8 mouse cellular contexts compared by ENCODE assay signal in genomic region chr10:60107448-60107847, GRCm38 (mm10). TPM values are rescaled to one million over a fixed set of nuclear protein-coding genes. Genes with fewer than 3 reads are reported as not detected.
A peak's percentile ranks its signal among the peaks of the same experiment; 100 is the strongest.
DNase-seq lines count a peak whose midpoint lies in the region; ATAC-seq and TF ChIP-seq lines count a peak whose summit lies in the region.

No protein-coding gene starts in this region.

- H3K27me3 ChIP-seq in kidney, adult 2 months (replicated peaks; ENCODE audit: control insufficient read depth, insufficient read depth, low read length) = no peaks in the 10 kb centered on the region; the same call in 1 of the 2 replicates
- no peaks in the 10 kb centered on the region; the same call in 1 of the 2 replicates for H3K27me3 ChIP-seq in ES-Bruce4 (ENCODE audit: control insufficient read depth, insufficient read depth, low read length, poor library complexity, severe bottlenecking)
- no peaks in the 10 kb centered on the region for H3K27me3 ChIP-seq in hindbrain, embryonic 15.5 days

- no peaks in the 10 kb centered on the region for H3K4me1 ChIP-seq in kidney, adult 2 months (ENCODE audit: control insufficient read depth, insufficient read depth, low read length)
- no peaks in the 10 kb centered on the region for H3K4me1 ChIP-seq in ES-Bruce4 (ENCODE audit: control insufficient read depth, insufficient read depth, low read length)
- H3K4me1 ChIP-seq in cortical plate, adult 2 months (ENCODE audit: control insufficient read depth, insufficient read depth, low read length) = peaks cover 10% of the 10 kb centered on the region
- peaks cover 43% of the 10 kb centered on the region for H3K4me1 ChIP-seq in hindbrain, embryonic 15.5 days (replicated peaks)

- DNase-seq in kidney, adult 2 months = no peak
- no peak for DNase-seq in kidney, postnatal 36 days
- DNase-seq in Muller cell, postnatal 12 days (ENCODE audit: inconsistent ontology term) = no peak
- no peak for DNase-seq in layer of hippocampus, adult 8-10 months (ENCODE audit: low spot score in 2 of 2)

- H3K9ac ChIP-seq in ES-Bruce4 (ENCODE audit: low read depth, poor library complexity, severe bottlenecking) = peak overlapping the region; percentile 59
- H3K9ac ChIP-seq in hindbrain, embryonic 15.5 days = peak overlapping the region; percentile 81

- H3K4me3 ChIP-seq in kidney, adult 2 months (ENCODE audit: insufficient read depth, low read depth, low read length) = peak overlapping the region; percentile 46; the same call in 1 of the 2 replicates
- H3K4me3 ChIP-seq in ES-Bruce4 (ENCODE audit: low read depth, low read length) = peak overlapping the region; percentile 67
- peak overlapping the region; percentile 64 for H3K4me3 ChIP-seq in cortical plate, adult 2 months (ENCODE audit: insufficient read depth, low read length)
- peak overlapping the region; percentile 88 for H3K4me3 ChIP-seq in hindbrain, embryonic 15.5 days

- no peak overlapping the region for H3K27ac ChIP-seq in kidney, adult 2 months (ENCODE audit: insufficient read depth, low read depth, low read length)
- H3K27ac ChIP-seq in ES-Bruce4 (ENCODE audit: insufficient read depth, low read length) = no peak overlapping the region
- H3K27ac ChIP-seq in cortical plate, adult 2 months (ENCODE audit: insufficient read depth, low read length) = peak overlapping the region; percentile 78
- H3K27ac ChIP-seq in hindbrain, embryonic 15.5 days (replicated peaks) = peak overlapping the region; percentile 96

- TF ChIP-seq EP300 in ES-Bruce4 (IDR thresholded peaks at IDR 0.05; ENCODE audit: insufficient read depth, low read depth, low read length) = no peak

- H3K9me3 ChIP-seq in ES-Bruce4 (replicated peaks; ENCODE audit: control insufficient read depth, insufficient read depth, low read length, poor library complexity, severe bottlenecking) = no peaks in the 10 kb centered on the region
- H3K9me3 ChIP-seq in hindbrain, embryonic 15.5 days = no peaks in the 10 kb centered on the region

- 13% methylated on average over 28 of the region's 28 CpGs for WGBS in kidney, adult 2 months
- 1% methylated on average over 28 of the region's 28 CpGs for WGBS in hindbrain, embryonic 15.5 days

- no peak for ATAC-seq in hindbrain, embryonic 15.5 days (ENCODE audit: low FRiP score, low read depth)
- peak; percentile 35; the same call in 1 of the 2 replicates for ATAC-seq in megakaryocyte progenitor cell, adult 5-6 weeks (replicated peaks; ENCODE audit: poor library complexity)

- H3K4me2 ChIP-seq in hindbrain, embryonic 15.5 days = peak overlapping the region; percentile 89

- no peak for TF ChIP-seq CTCF in kidney, adult 2 months (conservative IDR thresholded peaks at IDR 0.05; ENCODE audit: insufficient read depth, insufficient read length, low read depth, low read length)
- TF ChIP-seq CTCF in ES-Bruce4 (IDR thresholded peaks at IDR 0.05; ENCODE audit: low read depth, low read length) = no peak
- no peak for TF ChIP-seq CTCF in cortical plate, adult 2 months (IDR thresholded peaks at IDR 0.05; ENCODE audit: extremely low read depth, insufficient read depth, low read length)

- no peak for TF ChIP-seq POLR2A in kidney, adult 2 months (IDR thresholded peaks at IDR 0.05; ENCODE audit: low read depth, low read length)
- no peak for TF ChIP-seq POLR2A in ES-Bruce4 (IDR thresholded peaks at IDR 0.05; ENCODE audit: insufficient read depth, low read length)
- no peak for TF ChIP-seq POLR2A in cortical plate, adult 2 months (IDR thresholded peaks at IDR 0.05; ENCODE audit: extremely low read depth, insufficient read depth, low read length)

- H3K36me3 ChIP-seq in kidney, adult 2 months (ENCODE audit: control insufficient read depth, insufficient read depth, low read length) = no peaks in the 10 kb centered on the region
- H3K36me3 ChIP-seq in ES-Bruce4 (ENCODE audit: control insufficient read depth, insufficient read depth, low read length, poor library complexity, severe bottlenecking) = no peaks in the 10 kb centered on the region
- no peaks in the 10 kb centered on the region for H3K36me3 ChIP-seq in hindbrain, embryonic 15.5 days

RNA-seq across cellular contexts. Expression of gene Spock2, which starts 1.4 kb away (rescaled TPM):
- 1.7 and 2.3 TPM in 2 replicates for polyA plus RNA-seq in kidney, adult 2 months (2012; rRNA removed)
- 10.8 and 11.0 TPM in 2 replicates for polyA plus RNA-seq in ES-Bruce4 (2011; ENCODE audit: insufficient read depth, insufficient read length, low read depth, missing spikeins)
- polyA plus RNA-seq in cortical plate, adult 2 months (2012; rRNA removed) = 382 and 387 TPM in 2 replicates
- polyA plus RNA-seq in hindbrain, embryonic 15.5 days (2015; fragmentation: Nextera tagmentation; extraction: Ambion mirVana) = 106 and 113 TPM in 2 replicates
- total RNA-seq in megakaryocyte progenitor cell, adult 5-6 weeks (2015) = 0.02 TPM in 1 of 2 replicates, not detected in the other
- not detected in 2 replicates for total RNA-seq in megakaryocyte progenitor cell, adult 5-6 weeks (2017)
- 100 to 1,000 TPM; 467 to 536 (median 508) TPM for total RNA-seq in layer of hippocampus, adult 8-10 months (2022)

Comparison
In these comparisons a context has a peak if more than half of its experiments do, and no peak if none do; other contexts are left out.
1. H3K27ac ChIP-seq: peak in cortical plate, adult 2 months (single experiment) and hindbrain, embryonic 15.5 days (single experiment); none in kidney, adult 2 months (single experiment) and ES-Bruce4 (single experiment).
2. Peak in every context shown above with its lines, with median percentiles within 50 percentile points of each other: H3K4me3 ChIP-seq.